Mouse (Mus musculus) heart, adult 2 months (tissue): ENCODE measurements at regions not wholly inside any gene's neighbourhood (a gene's known extent, or its start where the extent isn't known, plus 50 kb on each side); places are given as distances from the start of the nearest gene placed in this dataset.

Experiments used
- CTCF ChIP-seq: fragments of 200-600 bp; IDR thresholded peaks from 2 replicates; pipeline ENCODE4 v1.8.1; 2022; ENCODE audit warnings: antibody characterized with exemption, mild to moderate bottlenecking, moderate library complexity
- EP300 ChIP-seq: fragments of 200-500 bp; IDR thresholded peaks from 2 replicates; pipeline ENCODE4 v1.6.1; 2011; ENCODE audit warnings: low read depth, low read length, control low read depth; ENCODE audit not compliant: insufficient read depth

- no peak for TF ChIP-seq CTCF
- TF ChIP-seq EP300: no peak
Observed at GRCm38 (mm10) chr2:128217784-128218467, 92.1 kb downstream of the Bcl2l11 start.
